ENCODE assay signal across 9 mouse cellular contexts in genomic region chr19:45216240-45216639, GRCm38 (mm10). TPM values are rescaled to one million over a fixed set of nuclear protein-coding genes. Genes with fewer than 3 reads are reported as not detected.
DNase-seq lines count a peak whose midpoint lies in the region; ATAC-seq and TF ChIP-seq lines count a peak whose summit lies in the region.
"Had no signal": no experiment of that assay in that cellular context is flagged by ENCODE, and none has a peak within 500 bp of the region (broad histone marks: within the 10 kb centered on the region; RNA-seq: fewer than 3 reads in every experiment).

No protein-coding gene starts in this region.

- peak; percentile 35 for DNase-seq in CD4-positive helper T cell, adult 2 months (ENCODE audit: low read depth, low spot score)
- peak; percentile 61 for DNase-seq in adrenal gland, adult 8-10 months
- DNase-seq in lung, postnatal 36 days = peak; percentile 65
- no peak for DNase-seq in Muller cell, postnatal 12 days (ENCODE audit: inconsistent ontology term)

- no peak overlapping the region for H3K9ac ChIP-seq in intestine, postnatal 0 days (ENCODE audit: low read depth, low read length)
- no peak overlapping the region for H3K9ac ChIP-seq in intestine, embryonic 15.5 days
- H3K9ac ChIP-seq in heart, embryonic 12.5 days = no peak overlapping the region
- H3K9ac ChIP-seq: limb, embryonic 15.5 days had no signal

- H3K27ac ChIP-seq in intestine, postnatal 0 days (ENCODE audit: low read depth, low read length) = no peak overlapping the region
- no peak overlapping the region for H3K27ac ChIP-seq in intestine, embryonic 15.5 days
- no peak overlapping the region for H3K27ac ChIP-seq in heart, embryonic 12.5 days (ENCODE audit: poor library complexity, severe bottlenecking)
- H3K27ac ChIP-seq: limb, embryonic 15.5 days had no signal

- H3K27me3 ChIP-seq in intestine, postnatal 0 days (replicated peaks; ENCODE audit: control insufficient read depth, insufficient read depth, low read length) = peaks cover 9% of the 10 kb centered on the region
- H3K27me3 ChIP-seq in intestine, embryonic 15.5 days (replicated peaks) = peaks cover 10% of the 10 kb centered on the region
- peaks cover 25% of the 10 kb centered on the region for H3K27me3 ChIP-seq in heart, embryonic 12.5 days (replicated peaks)

- H3K4me3 ChIP-seq in intestine, postnatal 0 days (ENCODE audit: low read depth, low read length) = no peak overlapping the region
- H3K4me3 ChIP-seq in intestine, embryonic 15.5 days (replicated peaks) = no peak overlapping the region
- H3K4me3 ChIP-seq in heart, embryonic 12.5 days = no peak overlapping the region
- H3K4me3 ChIP-seq: limb, embryonic 15.5 days had no signal

- no peaks in the 10 kb centered on the region for H3K9me3 ChIP-seq in intestine, postnatal 0 days (ENCODE audit: control insufficient read depth)
- H3K9me3 ChIP-seq in intestine, embryonic 15.5 days = no peaks in the 10 kb centered on the region
- H3K9me3 ChIP-seq in heart, embryonic 12.5 days (replicated peaks) = no peaks in the 10 kb centered on the region
- H3K9me3 ChIP-seq: limb, embryonic 15.5 days had no signal

- ATAC-seq in intestine, postnatal 0 days = no peak
- no peak for ATAC-seq in intestine, embryonic 15.5 days
- 0 out of 2 replicates have a peak, but pooled peaks have one; percentile 43 for ATAC-seq in heart, embryonic 12.5 days (ENCODE audit: insufficient number of reproducible peaks, low FRiP score)
- no peak for ATAC-seq in frontal cortex, adult (ENCODE audit: low TSS enrichment)

- H3K4me2 ChIP-seq in intestine, postnatal 0 days (replicated peaks; ENCODE audit: low read depth) = no peak overlapping the region
- H3K4me2 ChIP-seq in intestine, embryonic 15.5 days (replicated peaks) = no peak overlapping the region
- no peak overlapping the region for H3K4me2 ChIP-seq in heart, embryonic 12.5 days
- H3K4me2 ChIP-seq: limb, embryonic 15.5 days had no signal

- no peaks in the 10 kb centered on the region for H3K36me3 ChIP-seq in intestine, postnatal 0 days (ENCODE audit: control insufficient read depth, insufficient read depth)
- H3K36me3 ChIP-seq in intestine, embryonic 15.5 days = no peaks in the 10 kb centered on the region
- no peaks in the 10 kb centered on the region for H3K36me3 ChIP-seq in heart, embryonic 12.5 days
- H3K36me3 ChIP-seq: limb, embryonic 15.5 days had no signal

- WGBS in intestine, postnatal 0 days = 4% methylated on average over 9 of the region's 9 CpGs
- 4% methylated on average over 9 of the region's 9 CpGs for WGBS in intestine, embryonic 15.5 days
- WGBS in heart, embryonic 12.5 days = 2% methylated on average over 9 of the region's 9 CpGs

- peak; percentile 85 for TF ChIP-seq CTCF in intestine, postnatal 0 days (IDR thresholded peaks at IDR 0.05; ENCODE audit: low read depth)

- no peaks in the 10 kb centered on the region for H3K4me1 ChIP-seq in intestine, postnatal 0 days (replicated peaks; ENCODE audit: control insufficient read depth, insufficient read depth, low read length)
- H3K4me1 ChIP-seq in intestine, embryonic 15.5 days (replicated peaks) = peaks cover 6% of the 10 kb centered on the region
- H3K4me1 ChIP-seq in heart, embryonic 12.5 days (replicated peaks) = peaks cover 5% of the 10 kb centered on the region

RNA-seq across cellular contexts. Expression of gene Lbx1, which starts 19.4 kb away (rescaled TPM):
- not detected in 2 replicates for polyA plus RNA-seq in intestine, postnatal 0 days (2015; fragmentation: Nextera tagmentation; extraction: Ambion mirVana)
- polyA plus RNA-seq in intestine, embryonic 15.5 days (2015; fragmentation: Nextera tagmentation; extraction: Ambion mirVana) = 0.08 TPM in 1 of 2 replicates, not detected in the other
- total RNA-seq in adrenal gland, adult 8-10 months (2022) = not detected
- not detected in 2 replicates for polyA plus RNA-seq in heart, embryonic 12.5 days (2016; fragmentation: Nextera tagmentation; extraction: Ambion mirVana)
